Mouse (Mus musculus): ENCODE measurements around the gene Rapgef3.

- TF ChIP-seq CTCF (IDR thresholded peaks at IDR 0.05; ENCODE audit: low read depth) = peak; percentile 68
- TF ChIP-seq EP300 (IDR thresholded peaks at IDR 0.05; ENCODE audit: low read depth) = no peak
These were observed 42.2 kb upstream of the Rapgef3 start for GRCm38 (mm10) chr15:97809942-97810341.

Measured in heart, postnatal 0 days (tissue).